Mouse (Mus musculus): Measurements from ENCODE around the gene Lce1c.

Lce1c gene

DNA sequence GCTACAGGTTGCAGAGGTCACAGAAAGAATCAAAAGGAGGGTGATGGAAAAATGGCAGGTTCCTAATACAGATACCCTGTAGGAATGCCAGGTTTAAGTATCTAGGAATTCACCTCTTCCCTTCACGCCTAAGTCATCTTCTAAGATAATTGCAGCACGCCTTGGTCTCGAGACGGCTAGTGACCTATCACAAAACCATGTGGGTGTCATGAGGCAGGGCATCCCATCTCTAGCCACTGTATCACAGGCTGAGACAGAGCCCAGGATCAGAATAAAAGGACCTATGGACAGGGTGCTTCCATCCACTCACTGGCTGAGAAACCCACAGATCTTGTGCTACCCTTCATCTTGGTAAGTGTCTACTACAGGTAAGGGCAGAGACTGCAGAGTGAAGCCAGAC lies at the start of gene Lce1c:
Gene Lce1c (plus strand): TSS at position 301 of the 400 bp plus-strand sequence.
- no peak for DNase-seq

GRCm38 (mm10) chr3:92637745-92638652 lies 41.0 kb upstream of the Lce1c start:
- DNase-seq: peak; percentile 88

- no peak for DNase-seq
Observed at GRCm38 (mm10) chr3:92638653-92638991, 40.4 kb upstream of the Lce1c start.

DNA sequence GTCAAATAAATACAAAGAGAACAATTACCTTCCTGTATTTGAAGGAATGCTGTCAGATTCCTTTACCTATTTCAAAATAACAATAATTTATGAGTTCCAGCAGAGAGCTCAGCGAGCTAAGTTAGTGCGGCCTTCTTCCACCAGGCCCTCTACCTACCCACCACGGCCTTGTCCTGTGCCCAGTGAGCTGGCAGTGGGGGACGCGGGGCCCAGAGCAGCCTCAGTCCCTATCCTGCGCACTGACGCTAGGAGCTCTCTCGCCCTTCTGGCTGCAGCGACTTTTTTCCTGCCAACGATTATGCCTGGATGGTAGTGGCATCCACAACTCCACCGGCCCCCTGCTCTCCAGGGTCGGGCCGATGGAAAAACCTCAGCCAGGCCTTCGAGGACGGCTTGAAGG lies 39.2 kb upstream of the Lce1c start:
- no peak for DNase-seq

- no peak for DNase-seq
Observed at GRCm38 (mm10) chr3:92648207-92648606, 30.8 kb upstream of the Lce1c start, which contains the start of gene Lce1a1. Gene Lce1a1, minus strand, starts transcription at chr3:92648307.

DNA sequence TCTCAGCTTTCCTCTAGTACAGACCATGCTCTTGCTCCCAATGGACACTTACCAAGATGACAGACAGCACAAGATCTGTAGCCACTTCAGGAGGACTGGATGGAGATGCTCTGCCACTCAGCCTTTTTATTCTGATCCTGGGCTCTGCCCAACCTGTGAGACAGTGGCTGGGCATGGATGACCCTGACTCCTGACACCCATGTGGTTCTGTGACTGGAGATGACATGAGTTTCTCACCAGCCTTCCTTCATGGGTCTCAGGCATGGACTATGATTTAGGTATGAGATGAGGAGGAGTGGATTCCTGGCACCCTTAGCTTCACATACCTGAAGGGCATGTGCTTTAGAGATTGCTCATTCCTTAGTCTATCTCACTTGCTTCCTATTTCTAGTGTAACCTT lies 22.2 kb upstream of the Lce1c start, which contains the start of gene Lce1b:
Gene Lce1b (minus strand): TSS at position 101 of the 400 bp plus-strand sequence.
- no peak for DNase-seq

DNA sequence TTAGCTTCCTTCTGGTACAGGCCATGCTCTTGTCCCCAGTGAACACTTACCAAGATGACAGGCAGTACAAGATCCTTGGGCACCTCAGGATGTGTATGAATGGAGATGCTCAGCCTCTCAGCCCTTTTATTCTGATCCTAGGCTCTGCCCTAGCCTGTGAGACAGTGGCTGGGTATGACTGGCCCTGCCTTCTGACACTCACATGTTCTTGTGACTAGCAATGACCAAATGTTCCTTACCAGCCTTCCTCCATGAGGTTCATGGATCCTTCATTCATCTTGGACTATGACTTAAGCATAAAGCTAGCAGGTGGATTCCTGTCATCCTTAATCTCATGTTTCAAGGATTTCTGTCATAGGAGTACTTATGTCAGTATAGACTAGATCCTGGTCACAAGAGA lies 8.8 kb upstream of the Lce1c start, which contains the start of gene Lce1a2:
Gene Lce1a2 (minus strand): TSS at position 101 of the 400 bp plus-strand sequence.
- DNase-seq: no peak

DNA sequence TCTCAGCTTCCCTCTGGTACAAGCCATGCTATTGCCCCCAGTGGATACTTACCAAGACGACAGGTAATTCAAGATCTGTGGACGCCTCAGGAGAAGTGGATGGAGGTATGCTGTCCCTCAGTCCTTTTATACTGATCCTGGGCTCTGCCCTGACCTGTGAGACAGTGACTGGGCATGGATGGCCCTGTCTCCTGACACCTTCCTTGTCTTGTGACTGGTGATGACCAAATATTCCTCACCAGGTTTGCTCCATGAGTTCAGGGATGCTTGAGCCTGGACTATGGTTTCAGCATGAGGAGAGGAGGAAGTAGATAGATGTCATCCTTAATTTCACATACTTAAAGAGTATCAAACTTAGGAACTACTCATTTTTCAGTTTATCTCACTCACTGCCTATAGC lies 8.1 kb downstream of the Lce1c start, which contains the start of gene Lce1d:
Gene Lce1d (minus strand): TSS at position 101 of the 400 bp plus-strand sequence.
- no peak for DNase-seq

DNA sequence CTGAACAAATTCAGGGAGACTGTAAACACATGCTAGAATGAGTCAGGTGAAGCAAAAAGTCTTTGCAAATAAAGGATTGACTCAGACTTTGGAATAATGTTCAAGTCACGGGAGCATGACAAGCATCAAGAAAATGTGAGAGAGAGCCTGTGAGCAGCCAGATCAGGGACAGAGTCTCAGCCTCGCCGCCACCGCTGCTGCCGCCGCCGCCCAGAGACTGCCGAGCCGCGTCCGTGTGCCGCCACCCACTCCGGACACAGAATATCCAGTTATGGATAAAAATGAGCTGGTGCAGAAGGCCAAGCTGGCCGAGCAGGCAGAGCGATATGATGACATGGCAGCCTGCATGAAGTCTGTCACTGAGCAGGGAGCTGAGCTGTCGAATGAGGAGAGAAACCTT lies 10.1 kb downstream of the Lce1c start:
- peak; percentile 4 for DNase-seq

- no peak for DNase-seq
Observed at GRCm38 (mm10) chr3:92691688-92692087, 12.6 kb downstream of the Lce1c start.

DNA sequence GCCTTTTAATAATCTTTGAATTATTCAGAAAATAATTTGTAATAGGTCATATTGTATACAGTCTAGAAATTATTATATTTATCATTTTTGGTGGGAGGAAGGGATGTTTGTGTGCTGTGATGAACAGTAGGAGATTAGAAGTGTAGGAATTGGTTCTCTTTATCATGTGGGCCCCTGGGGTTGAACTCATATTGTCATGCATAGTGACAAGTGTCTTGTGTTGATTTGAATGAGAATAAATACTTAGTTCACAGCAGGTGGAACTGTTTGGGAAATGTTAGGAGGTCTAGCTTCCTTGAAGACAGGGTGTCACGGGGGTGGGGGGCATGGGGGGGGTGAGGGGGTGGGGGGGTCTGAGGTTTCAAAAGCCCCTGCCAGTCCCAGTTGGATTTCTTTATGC lies 15.6 kb downstream of the Lce1c start:
- no peak for DNase-seq

- DNase-seq: no peak
Observed at GRCm38 (mm10) chr3:92708974-92709373, 29.9 kb downstream of the Lce1c start, which contains the start of gene Lce1e. Gene Lce1e, minus strand, starts transcription at chr3:92709074.

GRCm38 (mm10) chr3:92715122-92715521 lies 36.1 kb downstream of the Lce1c start:
- peak; percentile 3 for DNase-seq

GRCm38 (mm10) chr3:92720250-92720649 lies 41.2 kb downstream of the Lce1c start, which contains the start of gene Lce1f:
Gene Lce1f, minus strand, starts transcription at chr3:92720350.
- no peak for DNase-seq

DNA sequence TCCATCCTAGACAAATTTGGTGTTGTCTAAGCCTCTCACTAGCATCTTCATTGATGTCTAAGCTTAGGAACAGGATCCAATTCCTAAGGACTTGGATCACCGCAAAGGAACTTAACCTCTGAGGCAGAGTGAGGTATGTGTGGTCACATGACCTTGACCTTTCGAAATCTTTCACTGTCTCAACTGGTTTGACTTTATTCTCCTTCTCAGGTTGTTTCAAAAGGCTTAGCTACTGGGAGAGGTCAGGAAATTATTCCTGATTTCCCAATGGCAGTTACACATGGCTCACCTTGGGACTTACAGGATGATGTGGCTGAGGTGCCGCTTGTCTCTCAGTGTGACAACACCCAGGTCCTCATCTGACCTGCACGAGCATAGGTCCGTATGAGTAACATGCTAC lies 43.6 kb downstream of the Lce1c start:
- DNase-seq: no peak

All from kidney, adult 9 months (tissue).